Mouse (Mus musculus) adrenal gland (tissue): ENCODE measurements around the gene Palm2.

Experiments
- intact Hi-C: fragments of 180-260 bp; cut with DNase I; formaldehyde crosslinking; loops from one replicate; pipeline ENCODE4 v1.15.1; 2025

The Palm2 gene

DNA sequence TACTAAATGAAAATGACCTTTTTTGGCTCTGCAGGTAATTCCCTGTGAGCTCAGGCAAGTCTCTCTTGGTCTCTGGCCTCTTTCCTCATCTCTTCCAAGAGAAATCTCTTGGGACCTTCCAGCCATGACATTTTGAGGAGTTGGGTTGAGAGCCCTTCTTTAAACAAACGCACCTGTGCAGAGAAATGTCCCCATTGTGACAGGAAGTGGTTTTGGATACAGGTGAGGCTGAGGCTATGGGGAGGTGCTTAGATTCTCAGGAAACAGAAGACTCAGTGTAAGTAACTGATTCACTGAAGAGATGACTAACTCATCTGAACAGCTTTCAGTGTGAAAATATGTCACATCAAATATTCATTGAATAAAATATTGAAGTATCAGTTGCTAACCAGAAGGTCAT lies 221.9 kb downstream of the Palm2 start:
- intact Hi-C loops: no loop called here

DNA sequence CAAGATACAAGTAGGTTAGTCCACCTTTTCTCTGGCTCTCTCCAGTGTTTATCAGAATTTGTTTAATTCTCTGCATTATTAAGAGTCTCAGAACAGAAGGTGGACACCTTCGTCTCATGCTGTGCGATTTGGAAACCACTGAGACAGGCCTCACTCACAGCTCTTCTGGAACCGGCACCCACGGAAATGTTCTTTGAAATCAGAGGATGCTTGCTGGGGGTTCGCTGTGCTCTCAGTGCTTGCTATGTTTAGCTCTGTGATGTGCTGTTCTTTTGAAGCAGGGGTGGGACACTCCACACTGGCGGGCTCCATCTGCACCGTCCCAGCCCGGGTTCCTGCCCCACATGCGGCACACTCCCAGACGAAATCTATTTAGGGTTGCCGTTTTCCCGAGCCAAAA lies 222.3 kb downstream of the Palm2 start:
- intact Hi-C loops: no loop called here

DNA sequence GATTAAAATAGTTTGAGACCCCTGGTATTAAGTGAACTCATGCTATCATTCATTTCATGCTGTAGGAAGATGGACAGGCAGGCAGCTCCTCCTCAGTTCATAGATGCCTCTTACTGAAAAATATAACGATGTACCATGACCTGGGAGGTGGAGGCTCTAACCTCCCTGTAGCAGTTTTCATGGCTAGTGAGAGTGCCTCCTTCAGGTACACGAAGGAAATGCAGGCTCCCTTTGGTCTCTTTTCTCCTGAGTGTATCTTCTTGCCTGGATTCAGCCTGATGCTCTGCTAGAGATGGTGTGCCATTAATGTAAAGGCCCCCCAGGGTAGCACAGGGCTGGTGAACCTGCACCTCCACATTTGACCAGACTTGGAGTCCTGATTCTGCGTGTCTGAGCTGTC lies 222.8 kb downstream of the Palm2 start:
- intact Hi-C loops: no loop called here

DNA sequence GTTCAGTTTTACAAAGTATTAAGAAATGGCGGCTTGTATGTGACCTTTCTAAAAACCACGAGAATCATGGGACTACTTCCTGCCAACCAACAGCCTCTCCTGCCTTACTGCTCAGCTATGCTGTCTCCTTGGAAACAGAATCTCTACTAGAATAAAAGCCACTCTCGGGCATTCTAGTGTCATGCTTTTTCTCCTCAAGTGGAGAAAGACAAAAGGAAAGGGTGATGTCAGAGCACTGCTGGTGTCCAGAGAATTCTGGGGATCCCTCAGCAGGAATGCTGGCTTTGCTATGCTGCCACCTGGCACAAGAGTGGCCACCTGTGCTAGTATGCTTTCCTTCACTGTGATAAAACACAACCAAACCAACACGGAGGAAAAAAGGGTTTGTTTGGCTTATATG lies 226.4 kb downstream of the Palm2 start:
- intact Hi-C loops: no loop called here

DNA sequence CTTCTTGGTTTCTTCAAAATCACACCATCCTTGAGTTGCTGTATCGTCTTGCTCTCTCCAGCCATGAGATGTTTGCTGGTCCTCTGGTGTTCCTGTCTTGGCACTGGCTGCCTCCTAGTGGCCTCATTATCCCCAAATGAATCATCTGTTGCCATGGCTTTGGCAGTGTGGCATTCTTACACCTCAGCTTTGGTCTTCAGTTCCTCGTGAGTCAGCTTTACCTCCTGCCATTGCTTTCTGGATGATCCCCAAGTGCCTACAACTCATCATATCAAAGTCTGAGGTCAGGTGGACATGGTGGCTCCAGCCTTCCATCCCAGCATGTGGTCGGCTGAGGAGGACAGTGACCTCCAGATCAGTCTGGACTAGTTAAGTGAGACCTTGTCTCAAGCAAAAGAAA lies 232.1 kb downstream of the Palm2 start:
- intact Hi-C loops: no loop called here

DNA sequence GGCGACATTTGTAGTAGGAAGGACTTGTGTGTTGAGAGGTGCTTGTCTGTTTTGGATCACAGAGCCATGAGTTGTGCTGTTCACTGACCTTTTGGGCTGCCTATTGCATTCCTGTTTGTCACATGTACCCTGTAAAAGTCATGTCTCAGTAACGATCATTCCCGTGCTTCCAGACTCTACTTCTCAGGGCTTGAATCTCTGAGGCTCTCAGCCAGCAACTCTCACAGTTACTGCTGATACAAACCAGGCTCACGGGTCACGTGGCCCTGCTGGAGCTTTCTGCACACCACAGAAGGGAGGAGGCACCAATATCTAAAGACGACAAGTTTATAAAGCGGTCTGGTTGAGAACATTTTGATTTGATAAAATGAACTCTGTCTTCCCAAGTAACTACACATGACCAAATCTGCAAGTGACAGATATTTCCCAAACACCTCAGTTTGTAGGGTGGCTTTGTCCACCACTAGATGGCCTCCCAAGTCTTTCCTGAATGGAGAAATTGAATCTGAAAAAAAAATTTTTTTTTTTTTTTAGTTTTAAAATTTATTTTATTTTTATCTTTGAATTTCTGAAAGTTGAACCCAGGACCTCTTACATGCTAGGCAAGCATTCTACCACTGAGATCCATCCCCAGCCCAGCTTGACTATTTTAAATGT lies 236.9 kb downstream of the Palm2 start:
- intact Hi-C loops: loop anchor here (5.0 kb wide), 3 partner anchors 111 to 231 kb away; no protein-coding TSS in a partner anchor

DNA sequence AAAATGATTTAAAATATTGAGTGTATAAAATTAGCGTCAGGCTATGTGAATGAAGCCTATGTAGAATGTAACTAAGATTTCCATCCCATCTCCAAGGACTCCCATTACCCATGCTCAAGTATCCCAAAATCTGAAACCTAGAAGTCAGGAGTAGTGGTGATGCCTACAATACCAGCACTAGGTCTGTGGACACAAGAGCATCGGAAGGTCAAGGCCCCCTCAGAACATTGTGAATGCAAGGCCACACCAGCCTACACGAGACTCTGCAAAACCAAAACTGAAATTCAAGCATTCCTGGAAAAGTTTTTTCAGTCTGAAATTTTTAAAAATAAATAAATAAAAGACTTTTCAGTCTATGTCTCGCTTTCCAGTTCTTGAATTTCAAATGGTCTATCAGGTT lies 238.5 kb downstream of the Palm2 start:
- intact Hi-C loops: loop anchor here (5.0 kb wide), 3 partner anchors 110 to 230 kb away; no protein-coding TSS in a partner anchor

DNA sequence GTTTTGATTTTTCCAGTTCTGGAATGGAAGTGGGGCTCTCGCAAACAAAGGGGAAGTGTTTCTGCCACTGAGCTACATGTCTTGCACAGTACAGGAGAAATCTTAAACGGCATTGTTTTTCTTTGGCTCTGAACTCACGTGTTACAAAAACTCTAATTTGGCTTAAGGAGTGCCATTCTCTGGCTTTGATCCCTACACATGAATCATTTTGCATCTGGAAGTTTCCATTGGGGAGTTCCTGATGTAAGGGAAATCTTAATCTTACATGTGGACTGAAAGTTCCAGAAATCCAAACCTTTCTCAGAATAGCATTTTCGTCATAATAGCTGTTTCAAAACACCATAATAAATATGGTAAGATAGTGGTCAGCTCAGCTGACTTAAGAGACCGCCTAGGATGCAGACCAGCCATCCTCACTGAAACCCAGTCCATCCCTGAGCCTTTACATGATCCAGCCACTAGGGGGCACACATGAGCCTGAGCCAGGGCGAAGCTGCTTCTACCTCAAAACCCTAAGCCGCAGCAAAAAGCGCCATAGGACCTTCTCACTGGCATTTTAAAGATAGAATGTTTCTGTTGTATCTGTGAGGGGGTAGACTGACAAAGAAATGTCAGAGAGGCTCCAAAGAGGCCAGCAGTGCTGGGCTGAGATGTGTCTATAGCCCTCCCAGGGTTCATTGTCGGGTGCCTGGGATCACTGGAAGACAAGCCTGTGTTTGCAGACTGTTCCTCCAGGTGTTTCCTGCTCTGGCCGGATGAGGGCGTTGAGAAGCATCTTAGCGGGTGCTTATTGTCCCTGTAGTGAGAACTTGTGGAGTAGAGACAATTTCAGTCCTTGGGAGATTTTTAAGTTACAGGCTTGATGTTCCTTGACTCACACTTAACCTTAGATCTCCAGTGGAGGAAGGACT lies 239.2 kb downstream of the Palm2 start:
- intact Hi-C loops: loop anchor here (5.0 kb wide), 3 partner anchors 109 to 229 kb away; no protein-coding TSS in a partner anchor

DNA sequence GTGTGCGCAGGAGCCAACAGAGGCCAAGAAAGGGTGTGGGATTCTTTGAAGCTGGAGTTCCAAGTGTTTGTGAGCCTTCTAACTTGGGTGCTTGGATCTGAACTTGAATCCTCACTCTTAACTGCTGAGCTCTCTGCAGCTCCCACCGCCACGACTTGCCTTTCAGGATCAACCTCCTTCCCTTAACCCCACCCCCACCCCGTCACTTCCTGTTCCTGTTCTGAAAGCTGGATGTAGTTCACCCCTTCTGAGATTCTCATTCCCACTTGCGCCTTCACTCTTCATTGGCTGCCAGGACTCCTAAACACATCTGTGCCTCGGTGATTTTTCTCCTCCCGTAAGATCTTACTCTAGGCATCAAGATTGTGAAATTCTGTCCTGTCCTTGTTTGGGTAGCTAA lies 240.3 kb downstream of the Palm2 start:
- intact Hi-C loops: loop anchor here (5.0 kb wide), 3 partner anchors 108 to 228 kb away; no protein-coding TSS in a partner anchor

DNA sequence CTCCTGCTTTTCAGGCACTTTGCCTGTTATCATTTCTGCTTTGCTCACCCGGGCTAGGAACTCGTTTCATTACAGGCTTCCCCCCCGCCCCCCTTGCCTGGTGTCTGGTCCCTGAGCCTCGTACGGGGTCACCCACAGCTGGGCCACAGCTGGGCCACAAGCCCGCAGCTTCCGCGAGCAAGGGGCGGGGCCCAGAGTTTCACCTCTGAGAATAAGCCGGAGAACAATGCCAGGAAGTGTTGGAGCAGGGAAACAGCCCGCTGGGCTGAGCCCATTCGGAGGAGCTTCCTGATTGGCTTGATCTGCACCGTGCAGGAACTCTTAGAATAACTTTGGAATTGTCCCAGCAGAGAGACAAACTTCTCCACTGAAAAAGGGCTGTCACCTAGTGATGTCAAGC lies 241.3 kb downstream of the Palm2 start:
- intact Hi-C loops: no loop called here

DNA sequence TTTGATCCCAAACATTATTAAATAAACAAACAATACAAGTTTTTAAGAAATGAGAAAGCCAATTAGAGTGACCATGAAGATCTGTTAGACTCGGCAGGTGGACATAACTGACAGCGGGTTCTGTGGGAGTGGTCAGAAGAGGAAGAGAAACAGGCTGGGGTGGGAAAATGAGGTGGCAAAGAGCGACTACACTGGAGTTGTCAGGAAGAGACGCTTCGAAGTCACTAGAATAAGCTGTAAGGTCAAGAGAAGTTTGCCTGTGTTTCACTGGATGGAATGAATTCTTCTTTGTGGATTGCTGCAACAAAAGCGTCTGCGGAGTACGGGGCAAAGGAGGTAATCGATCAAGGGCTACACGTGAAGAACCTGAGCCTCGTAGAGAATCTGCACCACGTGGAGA lies 243.9 kb downstream of the Palm2 start:
- intact Hi-C loops: no loop called here

DNA sequence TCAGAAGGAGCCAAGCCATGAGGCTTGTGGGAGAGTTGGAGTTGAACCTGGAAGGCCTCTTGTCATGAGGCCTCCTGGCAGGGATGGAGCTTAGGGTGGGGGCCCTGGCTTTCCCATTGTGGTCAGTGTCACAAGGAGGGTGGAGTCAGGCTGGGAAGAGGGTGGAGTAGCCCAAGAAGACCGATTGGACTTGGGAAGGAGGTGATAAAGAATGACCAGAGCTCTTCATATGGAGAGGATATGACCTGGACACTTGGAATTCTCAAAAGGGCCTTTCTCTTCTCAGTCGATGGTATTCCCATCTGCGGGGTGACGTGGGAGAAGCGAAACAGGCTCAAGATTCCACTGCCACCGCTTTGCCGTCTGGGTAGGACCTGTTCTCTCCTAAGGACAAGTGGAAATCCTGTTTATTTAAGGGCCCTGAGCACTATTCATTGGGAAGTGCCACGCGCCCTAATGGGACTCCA lies 245.0 kb downstream of the Palm2 start:
- intact Hi-C loops: no loop called here

DNA sequence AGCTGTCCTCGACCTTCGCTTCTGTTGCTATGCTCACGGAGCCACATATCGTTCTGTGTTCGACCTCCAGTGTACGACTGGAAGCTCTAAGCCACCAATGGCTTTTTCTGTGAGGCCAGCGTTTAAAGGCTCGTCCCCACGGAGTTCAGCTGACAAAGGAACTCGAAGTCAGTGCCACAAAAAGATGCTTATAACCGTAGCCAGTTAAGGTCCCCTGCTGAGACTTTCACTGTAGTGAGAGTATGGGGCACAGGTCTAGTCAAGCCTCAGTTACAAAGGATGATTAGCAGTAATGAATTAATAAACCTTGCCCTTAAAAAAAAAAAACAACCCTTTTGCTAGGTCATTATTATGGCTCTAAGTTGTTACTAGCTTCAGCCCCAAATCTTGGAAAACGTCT lies 246.1 kb downstream of the Palm2 start:
- intact Hi-C loops: no loop called here

DNA sequence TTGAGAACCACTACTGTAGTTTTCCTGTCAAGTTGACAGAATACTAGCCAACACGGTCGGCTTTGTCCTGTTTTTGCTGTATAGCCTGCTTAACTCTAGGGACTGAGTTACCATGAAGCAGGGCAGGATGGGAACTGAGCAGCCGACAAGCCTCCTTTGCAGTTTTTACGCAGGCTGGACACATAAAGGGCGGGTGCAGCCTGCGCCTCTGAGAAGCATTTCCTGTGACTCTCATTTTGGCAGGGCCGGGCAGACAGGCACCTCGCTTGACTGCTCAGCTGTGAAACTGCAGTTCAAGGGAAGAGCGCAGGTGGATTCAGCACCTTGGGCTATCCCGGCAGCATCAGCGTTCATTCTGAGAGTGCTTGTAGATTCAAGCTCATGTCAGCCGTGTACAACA lies 247.5 kb downstream of the Palm2 start:
- intact Hi-C loops: no loop called here

DNA sequence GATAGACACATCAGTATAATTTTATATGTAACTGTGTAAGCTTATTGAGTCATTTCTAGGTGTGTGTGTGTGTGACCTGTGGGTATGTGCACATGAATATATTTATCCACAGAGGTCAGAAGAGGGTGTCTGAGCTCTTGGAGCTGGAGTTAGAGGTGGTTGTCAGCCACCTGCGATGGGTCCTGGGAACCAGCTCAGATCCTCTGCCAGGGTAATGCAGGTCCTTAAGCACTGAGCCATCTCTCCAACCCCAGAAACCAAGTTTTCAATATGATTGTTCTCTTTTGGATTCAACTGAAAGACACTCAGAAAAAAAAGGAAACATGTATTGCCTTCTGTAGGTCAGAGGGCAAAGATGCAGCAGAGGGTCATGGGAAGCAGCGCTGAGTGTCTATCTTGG lies 248.3 kb downstream of the Palm2 start:
- intact Hi-C loops: no loop called here

DNA sequence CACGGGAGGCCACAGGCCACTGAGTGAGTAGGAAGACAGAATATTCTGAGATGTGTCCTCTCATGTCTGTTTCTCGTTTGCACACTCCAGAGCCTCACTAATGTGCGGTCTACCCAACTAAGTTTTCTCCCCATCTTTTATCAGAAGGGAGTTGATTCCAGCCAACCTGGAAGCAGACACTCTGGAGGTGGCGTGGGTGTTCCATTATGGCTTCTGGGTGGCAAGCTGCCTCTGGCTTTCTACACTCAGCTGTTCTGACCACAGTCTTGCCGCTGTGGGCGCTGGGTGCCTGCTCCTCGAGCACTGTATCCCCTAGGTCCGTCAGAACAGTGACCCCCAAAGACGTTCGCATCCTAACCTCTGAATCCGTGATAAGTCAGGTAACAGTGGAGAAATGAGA lies 248.9 kb downstream of the Palm2 start:
- intact Hi-C loops: no loop called here

DNA sequence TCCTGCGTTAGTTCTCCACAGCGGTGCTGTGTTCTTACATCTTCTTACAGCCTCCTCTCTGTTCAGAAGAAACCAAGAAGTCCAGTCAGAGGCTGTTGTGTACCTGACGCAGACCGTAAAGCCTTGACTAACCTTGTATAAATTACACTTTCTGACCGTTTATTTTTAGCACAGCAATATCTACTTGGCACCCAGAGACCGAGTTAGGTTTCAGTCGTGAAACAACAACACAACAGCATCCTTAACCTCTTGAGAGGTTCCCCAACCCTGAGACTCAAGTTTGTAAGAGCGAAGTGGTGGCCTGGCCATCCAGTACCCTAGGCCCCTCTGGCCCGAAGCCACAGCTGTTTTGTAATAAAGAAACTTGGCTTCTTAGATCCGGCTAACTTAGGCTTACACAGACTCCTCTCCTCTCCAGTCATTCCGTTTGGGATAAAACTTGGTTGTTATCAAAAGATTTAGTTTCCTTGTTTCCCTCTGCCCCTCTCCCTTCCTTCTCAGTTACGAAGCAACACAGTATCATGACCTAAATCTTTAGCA lies 250.7 kb downstream of the Palm2 start:
- intact Hi-C loops: no loop called here

DNA sequence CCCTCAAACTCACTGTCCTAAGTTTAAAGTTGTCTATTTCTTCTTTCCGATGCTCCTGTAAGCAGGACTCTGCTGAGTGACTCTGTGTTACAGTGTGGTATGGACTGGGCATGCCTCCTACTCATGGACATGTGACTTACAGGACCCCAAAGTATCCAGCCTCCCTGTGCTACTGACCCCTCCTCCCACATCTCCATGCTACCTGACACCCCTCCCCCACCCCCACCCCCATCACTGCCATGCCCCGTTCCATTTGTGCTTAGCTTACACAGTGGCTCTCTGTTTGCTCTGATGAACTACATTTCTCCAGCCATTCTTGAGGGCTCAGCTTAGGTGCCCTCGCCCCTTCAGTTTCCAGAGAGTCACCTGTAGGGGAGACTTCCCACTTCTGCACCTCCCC lies 252.7 kb downstream of the Palm2 start:
- intact Hi-C loops: no loop called here

DNA sequence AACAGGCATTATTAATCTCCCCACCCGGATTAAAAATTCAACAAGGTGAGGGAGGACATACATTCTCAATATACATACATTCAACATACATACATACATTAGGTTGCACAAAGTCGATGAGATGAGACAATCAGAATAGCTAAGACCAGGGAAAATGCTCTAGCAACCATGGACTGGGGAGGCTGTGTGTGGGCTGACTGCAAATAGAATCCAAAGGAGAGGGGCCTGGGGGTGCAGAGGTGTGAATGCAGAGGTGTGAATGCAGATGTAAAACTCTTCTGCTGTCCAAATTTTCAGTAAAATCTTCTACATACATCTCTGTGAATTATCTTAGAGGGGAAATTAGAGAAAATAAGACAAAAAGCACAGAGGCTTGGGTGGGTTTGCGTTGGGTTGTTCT lies 253.5 kb downstream of the Palm2 start:
- intact Hi-C loops: no loop called here

DNA sequence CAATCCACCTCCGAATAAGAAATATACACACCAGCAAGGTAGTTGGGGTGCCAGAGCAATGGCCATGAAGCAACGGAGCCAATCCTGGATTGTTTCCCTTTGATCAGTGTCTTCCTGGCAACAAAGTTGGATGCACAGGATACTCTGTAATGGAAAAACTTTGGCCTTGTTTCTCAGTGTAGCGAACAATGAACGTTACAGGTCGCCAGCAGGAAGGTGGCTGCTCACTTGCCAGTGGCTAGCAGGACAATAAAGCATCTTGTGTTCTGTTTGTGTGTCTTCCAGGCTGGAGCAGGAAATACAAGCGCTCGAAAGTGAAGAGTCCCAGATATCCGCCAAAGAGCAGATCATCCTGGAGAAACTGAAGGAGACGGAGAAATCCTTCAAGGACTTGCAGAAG lies 254.1 kb downstream of the Palm2 start:
- intact Hi-C loops: no loop called here

DNA sequence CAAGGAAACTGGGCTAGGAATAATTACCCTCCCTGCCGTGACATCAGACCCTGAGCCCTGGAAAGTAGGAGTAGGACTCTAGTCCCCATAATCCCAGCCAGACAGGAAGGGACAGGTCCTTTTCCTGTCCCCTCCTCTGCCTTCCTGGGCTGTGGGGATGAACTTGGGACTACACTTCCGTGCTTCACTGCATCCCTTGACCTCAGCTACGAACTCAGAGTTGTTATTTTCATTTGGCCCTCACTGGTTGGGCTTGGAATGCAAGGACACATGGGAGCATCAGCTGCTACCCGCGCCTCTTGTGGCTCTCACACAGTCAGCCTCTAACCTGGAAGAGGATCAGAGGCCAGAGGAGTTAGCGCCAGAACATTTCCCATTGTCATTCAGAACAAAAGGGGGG lies 256.0 kb downstream of the Palm2 start:
- intact Hi-C loops: no loop called here

DNA sequence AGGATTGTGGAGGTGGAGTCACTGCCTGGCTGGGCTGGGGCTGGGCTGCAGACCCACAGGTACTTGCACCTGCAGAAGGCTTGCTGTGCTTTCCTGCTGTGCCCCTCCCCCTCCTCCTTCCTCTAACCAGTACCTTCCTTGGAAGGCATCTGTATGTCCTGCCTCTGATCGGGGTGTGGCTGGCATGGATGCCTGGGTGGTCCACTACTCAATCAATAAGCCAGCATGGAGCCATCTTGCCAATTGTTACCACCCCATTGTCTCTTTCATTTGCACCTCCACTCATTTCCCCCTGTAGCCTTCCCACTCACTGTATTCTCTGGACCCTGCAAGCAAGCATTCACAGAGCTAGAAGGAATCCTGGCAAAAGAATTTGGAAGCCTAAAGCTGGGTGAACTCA lies 256.8 kb downstream of the Palm2 start:
- intact Hi-C loops: no loop called here
